Mouse (Mus musculus): ENCODE data around the gene Hoxd1. TPM values are rescaled to one million over a fixed set of nuclear protein-coding genes. Genes with fewer than 3 reads are reported as not detected.
A peak's percentile ranks its signal among the peaks of the same experiment; 100 is the strongest.

The Hoxd1 gene
- polyA plus RNA-seq, 2 experiments = 0.48 to 0.59 TPM

DNA sequence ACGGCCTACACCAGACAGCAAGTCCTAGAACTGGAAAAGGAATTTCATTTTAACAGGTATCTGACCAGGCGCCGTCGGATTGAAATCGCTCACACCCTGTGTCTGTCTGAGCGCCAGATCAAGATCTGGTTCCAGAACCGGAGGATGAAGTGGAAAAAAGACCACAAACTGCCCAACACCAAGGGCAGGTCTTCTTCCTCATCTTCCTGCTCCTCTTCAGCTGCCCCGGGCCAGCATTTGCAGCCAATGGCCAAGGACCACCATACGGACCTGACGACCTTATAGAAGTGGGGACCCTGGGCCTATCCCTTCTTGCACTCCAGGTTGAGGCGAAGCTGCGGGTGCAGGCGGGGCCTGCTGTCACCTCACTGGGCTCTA, 34.5 kb upstream of the Hoxd1 start:
- no peak for TF ChIP-seq POLR2A (IDR thresholded peaks at IDR 0.05; ENCODE audit: borderline replicate concordance, extremely low read depth, insufficient read depth, insufficient read length)
- Histone ChIP-seq H3K9ac (ENCODE audit: low read depth, low read length, severe bottlenecking) (no peak overlapping the region), H3K4me1 (ENCODE audit: control insufficient read depth, insufficient read depth, low read length) (peaks cover 14% of the 10 kb centered on the region), H3K4me3 (replicated peaks; ENCODE audit: low read length) (no peak overlapping the region), H3K4me2 (replicated peaks; ENCODE audit: low read depth, low read length, severe bottlenecking) (no peak overlapping the region), H3K27me3 (ENCODE audit: control insufficient read depth, insufficient read depth, low read length) (peaks cover 98% of the 10 kb centered on the region), H3K27ac (replicated peaks; ENCODE audit: low read depth, low read length) (no peak overlapping the region), H3K9me3 (ENCODE audit: control insufficient read depth, low read length) (no peaks in the 10 kb centered on the region), H3K36me3 (ENCODE audit: control insufficient read depth, insufficient read depth, low read length) (no peaks in the 10 kb centered on the region)
- DNase-seq (ENCODE audit: low spot score) = no peak
- no peak; the same call in 1 of the 2 replicates for ATAC-seq (ENCODE audit: low FRiP score, low read depth)
- 34% methylated on average over 13 of the region's 13 CpGs for WGBS

GRCm38 (mm10) chr2:74730331-74730730, 32.4 kb upstream of the Hoxd1 start:
- no peak overlapping the region for H3K9ac ChIP-seq (ENCODE audit: low read depth, low read length, severe bottlenecking)
- no peak for TF ChIP-seq POLR2A (IDR thresholded peaks at IDR 0.05; ENCODE audit: borderline replicate concordance, extremely low read depth, insufficient read depth, insufficient read length)
- no peak for DNase-seq (ENCODE audit: low spot score)
- no peak overlapping the region for H3K27ac ChIP-seq (replicated peaks; ENCODE audit: low read depth, low read length)
- no peak overlapping the region for H3K4me3 ChIP-seq (replicated peaks; ENCODE audit: low read length)
- H3K9me3 ChIP-seq (ENCODE audit: control insufficient read depth, low read length) = no peaks in the 10 kb centered on the region
- H3K4me2 ChIP-seq (replicated peaks; ENCODE audit: low read depth, low read length, severe bottlenecking) = no peak overlapping the region
- H3K27me3 ChIP-seq (ENCODE audit: control insufficient read depth, insufficient read depth, low read length) = peaks cover 98% of the 10 kb centered on the region
- no peaks in the 10 kb centered on the region for H3K36me3 ChIP-seq (ENCODE audit: control insufficient read depth, insufficient read depth, low read length)
- 39% methylated on average over 8 of the region's 8 CpGs for WGBS
- no peak for ATAC-seq (ENCODE audit: low FRiP score, low read depth)
- H3K4me1 ChIP-seq (ENCODE audit: control insufficient read depth, insufficient read depth, low read length) = peaks cover 14% of the 10 kb centered on the region

DNA sequence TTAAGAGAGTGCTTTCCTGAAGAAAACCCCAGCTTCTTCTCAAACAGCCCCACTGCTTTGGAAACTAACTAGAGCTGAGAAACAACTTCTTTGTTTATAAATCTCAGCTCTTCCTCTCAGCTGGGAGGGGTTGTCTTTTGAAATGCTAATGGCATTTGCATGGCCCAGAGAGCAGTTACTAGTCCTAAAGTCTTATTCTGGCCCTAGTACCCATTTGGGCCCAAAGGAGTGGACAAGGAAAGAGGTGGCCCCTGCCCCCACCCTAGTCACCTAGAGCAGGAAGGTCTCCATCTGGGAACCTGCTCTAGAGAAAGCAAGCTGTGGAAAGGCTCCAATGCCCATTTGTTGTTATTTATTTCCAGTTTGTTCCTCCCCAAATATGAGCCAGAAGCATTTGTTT, 31.7 kb upstream of the Hoxd1 start:
- Histone ChIP-seq H3K4me1 (ENCODE audit: control insufficient read depth, insufficient read depth, low read length) (peaks cover 15% of the 10 kb centered on the region), H3K9ac (ENCODE audit: low read depth, low read length, severe bottlenecking) (no peak overlapping the region), H3K27ac (replicated peaks; ENCODE audit: low read depth, low read length) (no peak overlapping the region), H3K4me3 (replicated peaks; ENCODE audit: low read length) (no peak overlapping the region), H3K27me3 (ENCODE audit: control insufficient read depth, insufficient read depth, low read length) (peaks cover 97% of the 10 kb centered on the region), H3K9me3 (ENCODE audit: control insufficient read depth, low read length) (no peaks in the 10 kb centered on the region), H3K36me3 (ENCODE audit: control insufficient read depth, insufficient read depth, low read length) (no peaks in the 10 kb centered on the region), H3K4me2 (replicated peaks; ENCODE audit: low read depth, low read length, severe bottlenecking) (no peak overlapping the region)
- no peak for DNase-seq (ENCODE audit: low spot score)
- no peak for TF ChIP-seq POLR2A (IDR thresholded peaks at IDR 0.05; ENCODE audit: borderline replicate concordance, extremely low read depth, insufficient read depth, insufficient read length)
- no peak for ATAC-seq (ENCODE audit: low FRiP score, low read depth)

GRCm38 (mm10) chr2:74731799-74732512, 30.8 kb upstream of the Hoxd1 start:
- 16% methylated on average over 9 of the region's 9 CpGs for WGBS
- H3K9ac ChIP-seq (ENCODE audit: low read depth, low read length, severe bottlenecking) = no peak overlapping the region
- no peaks in the 10 kb centered on the region for H3K36me3 ChIP-seq (ENCODE audit: control insufficient read depth, insufficient read depth, low read length)
- peaks cover 95% of the 10 kb centered on the region for H3K27me3 ChIP-seq (ENCODE audit: control insufficient read depth, insufficient read depth, low read length)
- no peak for ATAC-seq (ENCODE audit: low FRiP score, low read depth)
- H3K27ac ChIP-seq (replicated peaks; ENCODE audit: low read depth, low read length) = no peak overlapping the region
- H3K9me3 ChIP-seq (ENCODE audit: control insufficient read depth, low read length) = no peaks in the 10 kb centered on the region
- TF ChIP-seq POLR2A (IDR thresholded peaks at IDR 0.05; ENCODE audit: borderline replicate concordance, extremely low read depth, insufficient read depth, insufficient read length) = no peak
- no peak overlapping the region for H3K4me3 ChIP-seq (replicated peaks; ENCODE audit: low read length)
- no peak for DNase-seq (ENCODE audit: low spot score)
- H3K4me1 ChIP-seq (ENCODE audit: control insufficient read depth, insufficient read depth, low read length) = peaks cover 15% of the 10 kb centered on the region
- H3K4me2 ChIP-seq (replicated peaks; ENCODE audit: low read depth, low read length, severe bottlenecking) = no peak overlapping the region

GRCm38 (mm10) chr2:74732513-74733316, 30.1 kb upstream of the Hoxd1 start:
- H3K9ac ChIP-seq (ENCODE audit: low read depth, low read length, severe bottlenecking) = no peak overlapping the region
- peak overlapping the region; percentile 28 for H3K4me2 ChIP-seq (replicated peaks; ENCODE audit: low read depth, low read length, severe bottlenecking)
- peak overlapping the region; percentile 21 for H3K4me3 ChIP-seq (replicated peaks; ENCODE audit: low read length)

More at GRCm38 (mm10) chr2:74732513-74733316, 30.1 kb upstream of the Hoxd1 start:
- no peak for DNase-seq (ENCODE audit: low spot score)
- no peak for TF ChIP-seq POLR2A (IDR thresholded peaks at IDR 0.05; ENCODE audit: borderline replicate concordance, extremely low read depth, insufficient read depth, insufficient read length)
- Histone ChIP-seq H3K36me3 (ENCODE audit: control insufficient read depth, insufficient read depth, low read length) (no peaks in the 10 kb centered on the region), H3K9me3 (ENCODE audit: control insufficient read depth, low read length) (no peaks in the 10 kb centered on the region), H3K27ac (replicated peaks; ENCODE audit: low read depth, low read length) (no peak overlapping the region), H3K27me3 (ENCODE audit: control insufficient read depth, insufficient read depth, low read length) (peaks cover 95% of the 10 kb centered on the region), H3K4me1 (ENCODE audit: control insufficient read depth, insufficient read depth, low read length) (peaks cover 11% of the 10 kb centered on the region; the same call in 1 of the 2 replicates)
- ATAC-seq (ENCODE audit: low FRiP score, low read depth) = no peak
- WGBS = 4% methylated on average over 48 of the region's 52 CpGs

Measured in limb, embryonic 14.5 days (tissue).